Mouse (Mus musculus): ENCODE data around the gene Cog5. TPM values are rescaled to one million over a fixed set of nuclear protein-coding genes. Genes with fewer than 3 reads are reported as not detected.

Cog5 gene
- polyA plus RNA-seq, 1 experiment from 2014 or later: 13.3 TPM

- Histone ChIP-seq H3K9me3 (replicated peaks) (no peaks in the 10 kb centered on the region), H3K4me3 (no peak overlapping the region), H3K27ac (no peak overlapping the region), H3K36me3 (peaks cover 4% of the 10 kb centered on the region; the same call in 1 of the 2 replicates), H3K4me2 (no peak overlapping the region), H3K27me3 (replicated peaks) (no peaks in the 10 kb centered on the region), H3K4me1 (no peaks in the 10 kb centered on the region), H3K9ac (no peak overlapping the region)
- ATAC-seq: no peak
- 72% methylated on average over 7 of the region's 7 CpGs for WGBS (ENCODE audit: insufficient replicate concordance)
These were observed 242.8 kb downstream of the Cog5 start for GRCm38 (mm10) chr12:31897456-31897855.

GRCm38 (mm10) chr12:31900391-31900914, 245.8 kb downstream of the Cog5 start:
- WGBS (ENCODE audit: insufficient replicate concordance): 70% methylated on average over 4 of the region's 4 CpGs
- H3K27me3 ChIP-seq (replicated peaks): no peaks in the 10 kb centered on the region
- H3K4me3 ChIP-seq: no peak overlapping the region
- no peak overlapping the region for H3K27ac ChIP-seq
- peaks cover 6% of the 10 kb centered on the region; the same call in 1 of the 2 replicates for H3K36me3 ChIP-seq
- peaks cover under 1% of the 10 kb centered on the region; the same call in 1 of the 2 replicates for H3K4me1 ChIP-seq
- H3K9me3 ChIP-seq (replicated peaks): no peaks in the 10 kb centered on the region
- H3K4me2 ChIP-seq: no peak overlapping the region
- ATAC-seq: no peak
- H3K9ac ChIP-seq: no peak overlapping the region

- H3K9me3 ChIP-seq (replicated peaks): no peaks in the 10 kb centered on the region
- H3K27me3 ChIP-seq (replicated peaks): no peaks in the 10 kb centered on the region
- H3K36me3 ChIP-seq: peaks cover 6% of the 10 kb centered on the region; the same call in 1 of the 2 replicates
- 40% methylated on average over 6 of the region's 6 CpGs for WGBS (ENCODE audit: insufficient replicate concordance)
- 0 out of 2 replicates have a peak overlapping the region, but pooled peaks have one; percentile 2 for H3K27ac ChIP-seq
- peak; percentile 77 for ATAC-seq
- no peak overlapping the region for H3K4me2 ChIP-seq
- H3K4me3 ChIP-seq: no peak overlapping the region
- no peak overlapping the region for H3K9ac ChIP-seq
- H3K4me1 ChIP-seq: peaks cover 24% of the 10 kb centered on the region
These were observed 251.3 kb downstream of the Cog5 start for GRCm38 (mm10) chr12:31905696-31906551.

- ATAC-seq: peak; percentile 64
- no peaks in the 10 kb centered on the region for H3K27me3 ChIP-seq (replicated peaks)
- no peak overlapping the region for H3K4me2 ChIP-seq
- 0 out of 2 replicates have a peak, but pooled peaks cover 2% of the 10 kb centered on the region for H3K36me3 ChIP-seq
- no peak overlapping the region for H3K9ac ChIP-seq
- peaks cover 24% of the 10 kb centered on the region for H3K4me1 ChIP-seq
- H3K9me3 ChIP-seq (replicated peaks): no peaks in the 10 kb centered on the region
- H3K27ac ChIP-seq: no peak overlapping the region
- WGBS (ENCODE audit: insufficient replicate concordance): 77% methylated on average over 2 of the region's 2 CpGs
- no peak overlapping the region for H3K4me3 ChIP-seq
These were observed 252.8 kb downstream of the Cog5 start for GRCm38 (mm10) chr12:31907436-31907835.

GRCm38 (mm10) chr12:31912966-31913551, 258.4 kb downstream of the Cog5 start:
- H3K9ac ChIP-seq: no peak overlapping the region
- peaks cover 9% of the 10 kb centered on the region for H3K4me1 ChIP-seq
- no peak overlapping the region for H3K27ac ChIP-seq
- no peak overlapping the region for H3K4me3 ChIP-seq
- 69% methylated on average over 6 of the region's 6 CpGs for WGBS (ENCODE audit: insufficient replicate concordance)
- no peak for ATAC-seq
- H3K36me3 ChIP-seq: no peaks in the 10 kb centered on the region
- H3K9me3 ChIP-seq (replicated peaks): no peaks in the 10 kb centered on the region
- H3K4me2 ChIP-seq: no peak overlapping the region
- H3K27me3 ChIP-seq (replicated peaks): no peaks in the 10 kb centered on the region

- H3K27ac ChIP-seq: no peak overlapping the region
- ATAC-seq: no peak
- no peaks in the 10 kb centered on the region for H3K27me3 ChIP-seq (replicated peaks)
- WGBS (ENCODE audit: insufficient replicate concordance): 65% methylated on average over 4 of the region's 4 CpGs
- H3K9ac ChIP-seq: no peak overlapping the region
- no peak overlapping the region for H3K4me2 ChIP-seq
- no peaks in the 10 kb centered on the region for H3K36me3 ChIP-seq
- H3K4me3 ChIP-seq: no peak overlapping the region
- peaks cover 9% of the 10 kb centered on the region for H3K4me1 ChIP-seq
- H3K9me3 ChIP-seq (replicated peaks): no peaks in the 10 kb centered on the region
These were observed 258.9 kb downstream of the Cog5 start for GRCm38 (mm10) chr12:31913614-31914013.

- no peaks in the 10 kb centered on the region for H3K27me3 ChIP-seq (replicated peaks)
- H3K4me3 ChIP-seq: no peak overlapping the region
- no peaks in the 10 kb centered on the region for H3K9me3 ChIP-seq (replicated peaks)
- H3K36me3 ChIP-seq: peaks cover 4% of the 10 kb centered on the region; the same call in 1 of the 2 replicates
- H3K9ac ChIP-seq: no peak overlapping the region
- peaks cover 18% of the 10 kb centered on the region for H3K4me1 ChIP-seq
- H3K27ac ChIP-seq: no peak overlapping the region
- WGBS (ENCODE audit: insufficient replicate concordance): 84% methylated on average over 5 of the region's 5 CpGs
- no peak for ATAC-seq
- H3K4me2 ChIP-seq: no peak overlapping the region
These were observed 262.0 kb downstream of the Cog5 start for GRCm38 (mm10) chr12:31916691-31917090.

GRCm38 (mm10) chr12:31917245-31917644, 262.6 kb downstream of the Cog5 start:
- Histone ChIP-seq H3K4me3 (no peak overlapping the region), H3K9ac (no peak overlapping the region), H3K9me3 (replicated peaks) (no peaks in the 10 kb centered on the region), H3K4me2 (no peak overlapping the region), H3K27ac (no peak overlapping the region), H3K27me3 (replicated peaks) (no peaks in the 10 kb centered on the region), H3K36me3 (peaks cover 5% of the 10 kb centered on the region; the same call in 1 of the 2 replicates), H3K4me1 (peaks cover 18% of the 10 kb centered on the region)
- 36% methylated on average over 5 of the region's 5 CpGs for WGBS (ENCODE audit: insufficient replicate concordance)
- peak; percentile 72 for ATAC-seq

GRCm38 (mm10) chr12:31920464-31921405, 266.1 kb downstream of the Cog5 start:
- no peak for ATAC-seq
- H3K9ac ChIP-seq: no peak overlapping the region
- no peak overlapping the region for H3K4me3 ChIP-seq
- H3K4me1 ChIP-seq: peaks cover 21% of the 10 kb centered on the region
- H3K4me2 ChIP-seq: no peak overlapping the region
- H3K36me3 ChIP-seq: peaks cover 26% of the 10 kb centered on the region
- WGBS (ENCODE audit: insufficient replicate concordance): 74% methylated on average over 18 of the region's 18 CpGs
- 0 out of 2 replicates have a peak overlapping the region, but pooled peaks have one; percentile 20 for H3K27ac ChIP-seq
- no peaks in the 10 kb centered on the region for H3K27me3 ChIP-seq (replicated peaks)
- H3K9me3 ChIP-seq (replicated peaks): no peaks in the 10 kb centered on the region

- Histone ChIP-seq H3K27me3 (replicated peaks) (no peaks in the 10 kb centered on the region), H3K9ac (no peak overlapping the region), H3K27ac (no peak overlapping the region), H3K36me3 (peaks cover 53% of the 10 kb centered on the region), H3K4me3 (no peak overlapping the region), H3K4me2 (no peak overlapping the region), H3K4me1 (peaks cover 12% of the 10 kb centered on the region; the same call in 1 of the 2 replicates), H3K9me3 (replicated peaks) (no peaks in the 10 kb centered on the region)
- WGBS (ENCODE audit: insufficient replicate concordance): 50% methylated on average over 3 of the region's 3 CpGs
- ATAC-seq: no peak
These were observed 269.5 kb downstream of the Cog5 start for GRCm38 (mm10) chr12:31924135-31924534.

- Histone ChIP-seq H3K4me1 (peaks cover 11% of the 10 kb centered on the region; the same call in 1 of the 2 replicates), H3K4me2 (no peak overlapping the region), H3K4me3 (no peak overlapping the region), H3K27me3 (replicated peaks) (no peaks in the 10 kb centered on the region), H3K9ac (no peak overlapping the region), H3K27ac (no peak overlapping the region), H3K36me3 (peaks cover 62% of the 10 kb centered on the region), H3K9me3 (replicated peaks) (no peaks in the 10 kb centered on the region)
- 86% methylated on average over 6 of the region's 6 CpGs for WGBS (ENCODE audit: insufficient replicate concordance)
- ATAC-seq: no peak
These were observed 270.7 kb downstream of the Cog5 start for GRCm38 (mm10) chr12:31925343-31925742.

All from liver, embryonic 12.5 days (tissue).